Mouse (Mus musculus) small intestine, adult 10 weeks (tissue): ENCODE results near the gene Krtap7-1. TPM values are rescaled to one million over a fixed set of nuclear protein-coding genes. Genes with fewer than 3 reads are reported as not detected.

ENCODE experiments used
- polyA plus RNA-seq: library from polyadenylated mRNA; stranded (reverse); fragments of 350-450 nt; fragmentation: Illumina TruSeq; extraction: RNeasy Lipid Tissue Mini Kit (QIAGEN cat#74804); gene quantifications from one replicate; pipeline ENCODE4 v1.2.3, GENCODE M21; 2014; ENCODE audit warnings: low replicate concordance

Gene Krtap7-1
- not detected for polyA plus RNA-seq

GRCm38 (mm10) chr16:89508223-89508622, at the start of gene Krtap7-1:
TSS of gene Krtap7-1 (minus strand) at chr16:89508323.

GRCm38 (mm10) chr16:89487852-89488251, 20.3 kb downstream of the Krtap7-1 start, which contains the start of gene Krtap8-1:
TSS of gene Krtap8-1 (minus strand) at chr16:89487952.

Other genes with a start within 250 kb of the Krtap7-1 start
- not detected for gene Krtap21-1, start 104.5 kb downstream of the Krtap7-1 start, polyA plus RNA-seq
- gene Krtap6-2, start 88.2 kb downstream of the Krtap7-1 start, polyA plus RNA-seq = not detected
- not detected for gene Krtap8-1, start 20.4 kb downstream of the Krtap7-1 start, polyA plus RNA-seq
- gene Krtap11-1, start 62.9 kb upstream of the Krtap7-1 start, polyA plus RNA-seq = not detected